Mouse (Mus musculus) gonadal fat pad, adult 2 months (tissue): ENCODE data around the gene Ankra2. TPM values are rescaled to one million over a fixed set of nuclear protein-coding genes. Genes with fewer than 3 reads are reported as not detected.
A peak's percentile ranks its signal among the peaks of the same experiment; 100 is the strongest.

Experiments
- DNase-seq: peaks from one replicate; pipeline ENCODE4 v3.0.0-alpha.2; 2012; ENCODE audit warnings: low read depth
- polyA plus RNA-seq: library from polyadenylated mRNA; depleted of rRNA; stranded (reverse); fragments of >200 nt; gene quantifications from 2 replicates; pipeline ENCODE4 v1.2.3, GENCODE M21; 2012; rRNA removed

Ankra2 gene
- polyA plus RNA-seq = 14.7 and 16.4 TPM in 2 replicates

GRCm38 (mm10) chr13:98262636-98263457 lies at the start of gene Ankra2, which contains the start of gene Utp15:
Ankra2 (plus strand) TSS chr13:98263074.
Utp15 (minus strand) TSS chr13:98263041.
- peak; percentile 77 for DNase-seq

- DNase-seq = no peak
Observed at GRCm38 (mm10) chr13:98222848-98223247, 40.0 kb upstream of the Ankra2 start.

- no peak for DNase-seq
Observed at GRCm38 (mm10) chr13:98226225-98226624, 36.6 kb upstream of the Ankra2 start.

- DNase-seq = no peak
Observed at GRCm38 (mm10) chr13:98230511-98230910, 32.4 kb upstream of the Ankra2 start.

- DNase-seq = no peak
Observed at GRCm38 (mm10) chr13:98235451-98235850, 27.4 kb upstream of the Ankra2 start.

GRCm38 (mm10) chr13:98239978-98240641 lies 22.8 kb upstream of the Ankra2 start:
- DNase-seq = no peak

GRCm38 (mm10) chr13:98241531-98242282 lies 21.2 kb upstream of the Ankra2 start:
- no peak for DNase-seq

GRCm38 (mm10) chr13:98244571-98245350 lies 18.1 kb upstream of the Ankra2 start:
- DNase-seq = no peak

- DNase-seq = no peak
Observed at GRCm38 (mm10) chr13:98245386-98245785, 17.5 kb upstream of the Ankra2 start.

- no peak for DNase-seq
Observed at GRCm38 (mm10) chr13:98249594-98249993, 13.3 kb upstream of the Ankra2 start.

GRCm38 (mm10) chr13:98254921-98255320 lies 8.0 kb upstream of the Ankra2 start:
- no peak for DNase-seq

- DNase-seq = no peak
Observed at GRCm38 (mm10) chr13:98263458-98263987, 649 bp downstream of the Ankra2 start.

GRCm38 (mm10) chr13:98264111-98264510 lies 1.2 kb downstream of the Ankra2 start:
- DNase-seq = no peak

GRCm38 (mm10) chr13:98274023-98274422 lies 11.1 kb downstream of the Ankra2 start:
- no peak for DNase-seq

- DNase-seq = no peak
Observed at GRCm38 (mm10) chr13:98275646-98276045, 12.8 kb downstream of the Ankra2 start.

GRCm38 (mm10) chr13:98276253-98276652 lies 13.4 kb downstream of the Ankra2 start:
- no peak for DNase-seq

- no peak for DNase-seq
Observed at GRCm38 (mm10) chr13:98277501-98277900, 14.6 kb downstream of the Ankra2 start.

GRCm38 (mm10) chr13:98279686-98280085 lies 16.8 kb downstream of the Ankra2 start, which contains the start of gene Gm21976:
Gm21976 (plus strand) TSS chr13:98279887.
- no peak for DNase-seq

- DNase-seq = no peak
Observed at GRCm38 (mm10) chr13:98280990-98281650, 18.2 kb downstream of the Ankra2 start.

- no peak for DNase-seq
Observed at GRCm38 (mm10) chr13:98290719-98291118, 27.8 kb downstream of the Ankra2 start.

GRCm38 (mm10) chr13:98291712-98292111 lies 28.8 kb downstream of the Ankra2 start:
- no peak for DNase-seq
